Mouse (Mus musculus) hindbrain, embryonic 12.5 days (tissue): ENCODE measurements around the gene Zfyve21. TPM values are rescaled to one million over a fixed set of nuclear protein-coding genes. Genes with fewer than 3 reads are reported as not detected.

ENCODE experiments used
- ATAC-seq: fragments of 200-750 bp; cut with Nextera tagmentation; 2 replicates; pipeline ENCODE4 v1.8.0; 2017; ENCODE audit warnings: moderate TSS enrichment; ENCODE audit not compliant: low FRiP score
- H3K27ac ChIP-seq: fragments of 300-500 bp; sonication (generic); 2 replicates; pipeline ENCODE4 v1.5.1; 2016; ENCODE audit warnings: mild to moderate bottlenecking
- H3K27me3 ChIP-seq: fragments of 300-500 bp; sonication (generic); 2 replicates; pipeline ENCODE4 v1.6.1; 2016; ENCODE audit warnings: mild to moderate bottlenecking
- H3K36me3 ChIP-seq: fragments of 300-500 bp; sonication (generic); 2 replicates; pipeline ENCODE4 v1.6.1; 2016; ENCODE audit warnings: mild to moderate bottlenecking
- H3K4me1 ChIP-seq: fragments of 300-500 bp; sonication (generic); 2 replicates; pipeline ENCODE4 v1.6.1; 2016
- H3K4me2 ChIP-seq: fragments of 300-500 bp; sonication (generic); replicated peaks from 2 replicates; pipeline ENCODE4 v1.6.1; 2016; ENCODE audit warnings: mild to moderate bottlenecking
- H3K4me3 ChIP-seq: fragments of 300-500 bp; sonication (generic); 2 replicates; pipeline ENCODE4 v1.5.1; 2016; ENCODE audit warnings: mild to moderate bottlenecking
- H3K9ac ChIP-seq: fragments of 300-500 bp; sonication (generic); 2 replicates; pipeline ENCODE4 v1.6.1; 2016; ENCODE audit warnings: mild to moderate bottlenecking, moderate library complexity
- H3K9me3 ChIP-seq: fragments of 300-500 bp; sonication (generic); replicated peaks from 2 replicates; pipeline ENCODE4 v1.6.1; 2016; ENCODE audit warnings: mild to moderate bottlenecking
- WGBS: fragments of 180-500 bp; shearing (Covaris S2); methylation state at CpG from one replicate; pipeline ENCODE4 v1.1.7; 2016; 5-methylcytosine and 5-hydroxymethylcytosine counted together
- polyA plus RNA-seq: library from polyadenylated mRNA; unstranded; fragments of >200 nt; fragmentation: Nextera tagmentation; extraction: Ambion mirVana; gene quantifications from 2 replicates; pipeline ENCODE4 v1.2.1, GENCODE M21; 2016

The Zfyve21 gene
- polyA plus RNA-seq, 1 experiment from 2014 or later, result 56.8 TPM

GRCm38 (mm10) chr12:111829447-111829846, 15.5 kb downstream of the Zfyve21 start:
- no peak overlapping the region for H3K4me3 ChIP-seq
- H3K27me3 ChIP-seq, result no peaks in the 10 kb centered on the region
- no peaks in the 10 kb centered on the region for H3K4me1 ChIP-seq
- no peak overlapping the region for H3K4me2 ChIP-seq
- H3K9me3 ChIP-seq, result no peaks in the 10 kb centered on the region
- H3K27ac ChIP-seq, result peak overlapping the region; percentile 45; the same call in 1 of the 2 replicates
- peak; percentile 63 for ATAC-seq
- WGBS, result 57% methylated on average over 5 of the region's 5 CpGs
- H3K36me3 ChIP-seq, result peaks cover 86% of the 10 kb centered on the region
- H3K9ac ChIP-seq, result no peak overlapping the region

GRCm38 (mm10) chr12:111829954-111830353, 16.0 kb downstream of the Zfyve21 start:
- 89% methylated on average over 9 of the region's 9 CpGs for WGBS
- H3K27ac ChIP-seq, result peak overlapping the region; percentile 45; the same call in 1 of the 2 replicates

GRCm38 (mm10) chr12:111830375-111830774, 16.4 kb downstream of the Zfyve21 start:
- Histone ChIP-seq H3K4me1 (no peaks in the 10 kb centered on the region), H3K4me3 (no peak overlapping the region), H3K4me2 (no peak overlapping the region), H3K36me3 (peaks cover 83% of the 10 kb centered on the region), H3K27ac (no peak overlapping the region), H3K9ac (no peak overlapping the region), H3K27me3 (no peaks in the 10 kb centered on the region), H3K9me3 (no peaks in the 10 kb centered on the region)
- 87% methylated on average over 10 of the region's 10 CpGs for WGBS
- no peak for ATAC-seq

More at GRCm38 (mm10) chr12:111829954-111830353, 16.0 kb downstream of the Zfyve21 start:
- Histone ChIP-seq H3K36me3 (peaks cover 84% of the 10 kb centered on the region), H3K27me3 (no peaks in the 10 kb centered on the region), H3K9ac (no peak overlapping the region), H3K4me3 (no peak overlapping the region), H3K9me3 (no peaks in the 10 kb centered on the region), H3K4me2 (no peak overlapping the region), H3K4me1 (no peaks in the 10 kb centered on the region)
- ATAC-seq, result no peak

GRCm38 (mm10) chr12:111832643-111833042, 18.7 kb downstream of the Zfyve21 start:
- WGBS, result 81% methylated on average over 5 of the region's 5 CpGs
- H3K4me2 ChIP-seq, result no peak overlapping the region
- H3K9ac ChIP-seq, result no peak overlapping the region
- no peak overlapping the region for H3K4me3 ChIP-seq
- no peak overlapping the region for H3K27ac ChIP-seq
- H3K9me3 ChIP-seq, result no peaks in the 10 kb centered on the region
- ATAC-seq, result no peak
- H3K4me1 ChIP-seq, result no peaks in the 10 kb centered on the region
- H3K27me3 ChIP-seq, result no peaks in the 10 kb centered on the region
- H3K36me3 ChIP-seq, result peaks cover 69% of the 10 kb centered on the region

GRCm38 (mm10) chr12:111833457-111833856, 19.5 kb downstream of the Zfyve21 start:
- no peak for ATAC-seq
- Histone ChIP-seq H3K4me2 (no peak overlapping the region), H3K9ac (no peak overlapping the region), H3K4me1 (no peaks in the 10 kb centered on the region), H3K36me3 (peaks cover 62% of the 10 kb centered on the region), H3K9me3 (no peaks in the 10 kb centered on the region), H3K27ac (no peak overlapping the region), H3K4me3 (no peak overlapping the region), H3K27me3 (no peaks in the 10 kb centered on the region)
- WGBS, result 88% methylated on average over 10 of the region's 10 CpGs

- Histone ChIP-seq H3K4me2 (no peak overlapping the region), H3K27ac (no peak overlapping the region), H3K9ac (no peak overlapping the region), H3K9me3 (no peaks in the 10 kb centered on the region), H3K36me3 (peaks cover 18% of the 10 kb centered on the region; the same call in 1 of the 2 replicates), H3K27me3 (no peaks in the 10 kb centered on the region), H3K4me3 (no peak overlapping the region), H3K4me1 (no peaks in the 10 kb centered on the region)
- ATAC-seq, result no peak
- 82% methylated on average over 15 of the region's 15 CpGs for WGBS
These were observed 28.8 kb downstream of the Zfyve21 start for GRCm38 (mm10) chr12:111842565-111843433.

GRCm38 (mm10) chr12:111843470-111843869, 29.5 kb downstream of the Zfyve21 start:
- WGBS, result 76% methylated on average over 2 of the region's 2 CpGs
- Histone ChIP-seq H3K4me2 (no peak overlapping the region), H3K4me1 (no peaks in the 10 kb centered on the region), H3K4me3 (no peak overlapping the region), H3K9ac (no peak overlapping the region), H3K9me3 (no peaks in the 10 kb centered on the region), H3K27ac (no peak overlapping the region), H3K27me3 (no peaks in the 10 kb centered on the region), H3K36me3 (peaks cover 18% of the 10 kb centered on the region; the same call in 1 of the 2 replicates)
- ATAC-seq, result no peak

- Histone ChIP-seq H3K27me3 (no peaks in the 10 kb centered on the region), H3K4me2 (no peak overlapping the region), H3K9me3 (0 out of 2 replicates have a peak, but pooled peaks cover 7% of the 10 kb centered on the region), H3K4me3 (no peak overlapping the region), H3K9ac (no peak overlapping the region), H3K4me1 (no peaks in the 10 kb centered on the region), H3K36me3 (peaks cover 8% of the 10 kb centered on the region; the same call in 1 of the 2 replicates), H3K27ac (no peak overlapping the region)
- no peak for ATAC-seq
- 93% methylated on average over 4 of the region's 4 CpGs for WGBS
These were observed 32.0 kb downstream of the Zfyve21 start for GRCm38 (mm10) chr12:111845953-111846352.

GRCm38 (mm10) chr12:111846815-111847214, 32.8 kb downstream of the Zfyve21 start:
- Histone ChIP-seq H3K27me3 (no peaks in the 10 kb centered on the region), H3K4me3 (no peak overlapping the region), H3K36me3 (peaks cover 7% of the 10 kb centered on the region; the same call in 1 of the 2 replicates), H3K4me2 (no peak overlapping the region), H3K9me3 (0 out of 2 replicates have a peak, but pooled peaks cover 7% of the 10 kb centered on the region), H3K9ac (no peak overlapping the region), H3K27ac (no peak overlapping the region), H3K4me1 (no peaks in the 10 kb centered on the region)
- 87% methylated on average over 10 of the region's 10 CpGs for WGBS
- no peak for ATAC-seq

GRCm38 (mm10) chr12:111848300-111848798, 34.4 kb downstream of the Zfyve21 start:
- H3K4me3 ChIP-seq, result no peak overlapping the region
- 0 out of 2 replicates have a peak, but pooled peaks cover 7% of the 10 kb centered on the region for H3K9me3 ChIP-seq
- H3K36me3 ChIP-seq, result no peaks in the 10 kb centered on the region
- WGBS, result 73% methylated on average over 9 of the region's 9 CpGs
- no peaks in the 10 kb centered on the region for H3K27me3 ChIP-seq
- ATAC-seq, result no peak
- H3K4me1 ChIP-seq, result no peaks in the 10 kb centered on the region
- no peak overlapping the region for H3K4me2 ChIP-seq
- H3K27ac ChIP-seq, result no peak overlapping the region
- no peak overlapping the region for H3K9ac ChIP-seq

GRCm38 (mm10) chr12:111851235-111851634, 37.3 kb downstream of the Zfyve21 start:
- 0 out of 2 replicates have a peak, but pooled peaks cover 7% of the 10 kb centered on the region for H3K9me3 ChIP-seq
- ATAC-seq, result no peak
- no peak overlapping the region for H3K4me3 ChIP-seq
- no peak overlapping the region for H3K9ac ChIP-seq
- H3K4me2 ChIP-seq, result no peak overlapping the region
- H3K36me3 ChIP-seq, result 0 out of 2 replicates have a peak, but pooled peaks cover 6% of the 10 kb centered on the region
- H3K27ac ChIP-seq, result no peak overlapping the region
- H3K4me1 ChIP-seq, result no peaks in the 10 kb centered on the region
- WGBS, result 63% methylated on average over 2 of the region's 2 CpGs
- H3K27me3 ChIP-seq, result no peaks in the 10 kb centered on the region

GRCm38 (mm10) chr12:111851745-111852144, 37.8 kb downstream of the Zfyve21 start:
- 78% methylated on average over 5 of the region's 5 CpGs for WGBS

More at GRCm38 (mm10) chr12:111851745-111852144, 37.8 kb downstream of the Zfyve21 start:
- no peaks in the 10 kb centered on the region for H3K27me3 ChIP-seq
- no peak overlapping the region for H3K27ac ChIP-seq
- 0 out of 2 replicates have a peak, but pooled peaks cover 7% of the 10 kb centered on the region for H3K9me3 ChIP-seq
- no peak for ATAC-seq
- H3K4me1 ChIP-seq, result no peaks in the 10 kb centered on the region
- no peak overlapping the region for H3K4me2 ChIP-seq
- H3K36me3 ChIP-seq, result 0 out of 2 replicates have a peak, but pooled peaks cover 6% of the 10 kb centered on the region
- H3K4me3 ChIP-seq, result no peak overlapping the region
- H3K9ac ChIP-seq, result no peak overlapping the region
